Mouse (Mus musculus): Measurements from ENCODE around the gene Jarid2. TPM values are rescaled to one million over a fixed set of nuclear protein-coding genes. Genes with fewer than 3 reads are reported as not detected.

Gene Jarid2
- 4.4 and 7.2 TPM in 2 replicates for polyA plus RNA-seq (2021; fragmentation: Nextera tagmentation)
- long read RNA-seq, experiment 1, full-length matches to known transcripts = 15 of 53 reads
- long read RNA-seq, experiment 1, partial matches to known transcripts = 20 of 53 reads
- long read RNA-seq, experiment 1, other reads (novel, unspliced or antisense) = 18 of 53 reads
- long read RNA-seq, experiment 2, full-length matches to known transcripts = 1 of 17 reads
- long read RNA-seq, experiment 2, partial matches to known transcripts = 9 of 17 reads
- long read RNA-seq, experiment 2, other reads (novel, unspliced or antisense) = 7 of 17 reads

GRCm38 (mm10) chr13:44729424-44729971 lies at the start of gene Jarid2:
Gene Jarid2 (plus strand): TSS chr13:44729474.

Data from left cerebral cortex, adult 6 months (tissue).